Mouse (Mus musculus): ENCODE results near the gene Hist3h2ba. TPM values are rescaled to one million over a fixed set of nuclear protein-coding genes. Genes with fewer than 3 reads are reported as not detected.
A peak's percentile ranks its signal among the peaks of the same experiment; 100 is the strongest.

The Hist3h2ba gene
- polyA plus RNA-seq (2014; fragmentation: Nextera tagmentation; extraction: Ambion mirVana) = 108 and 114 TPM in 2 replicates

DNA sequence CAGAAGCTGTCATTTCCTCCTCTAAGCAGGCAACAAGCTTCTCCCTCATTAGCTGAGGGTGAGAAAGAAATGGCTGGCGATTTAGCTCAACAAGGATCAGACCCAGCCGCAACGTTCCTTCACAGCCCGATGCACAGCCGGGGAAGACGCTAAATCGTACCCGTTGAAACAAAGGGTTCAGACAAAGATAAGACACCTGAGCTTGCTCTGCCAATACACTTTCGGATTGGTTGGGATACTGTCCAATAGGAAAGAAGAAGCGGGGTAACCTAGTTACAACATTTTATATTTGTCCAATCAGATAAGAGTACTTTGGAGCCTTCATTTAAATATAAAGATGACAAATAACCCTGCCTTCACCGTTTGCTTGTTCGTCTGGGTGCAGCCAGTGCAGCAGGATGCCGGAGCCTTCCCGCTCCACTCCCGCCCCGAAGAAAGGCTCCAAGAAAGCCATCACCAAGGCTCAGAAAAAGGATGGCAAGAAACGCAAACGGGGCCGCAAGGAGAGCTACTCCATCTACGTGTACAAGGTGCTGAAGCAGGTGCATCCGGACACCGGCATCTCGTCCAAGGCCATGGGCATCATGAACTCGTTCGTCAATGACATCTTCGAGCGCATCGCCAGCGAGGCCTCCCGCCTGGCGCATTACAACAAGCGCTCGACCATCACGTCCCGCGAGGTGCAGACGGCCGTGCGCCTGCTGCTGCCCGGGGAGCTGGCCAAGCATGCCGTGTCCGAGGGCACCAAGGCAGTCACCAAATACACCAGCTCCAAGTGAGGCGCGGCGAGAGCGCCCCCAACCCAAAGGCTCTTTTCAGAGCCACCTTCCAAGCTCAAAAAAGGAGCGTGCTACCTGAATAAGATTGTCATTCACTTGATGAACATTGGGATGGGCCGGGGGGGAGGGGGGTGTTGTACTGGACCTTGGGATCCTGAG is at the start of gene Hist3h2ba:
TSS of gene Hist3h2ba (plus strand) at position 379 of the 938 bp plus-strand sequence.
- Histone ChIP-seq H3K9me3 (ENCODE audit: control insufficient read depth, low read length) (no peaks in the 10 kb centered on the region), H3K4me2 (replicated peaks; ENCODE audit: low read depth, low read length) (peak within 1 kb of the TSS; percentile 68), H3K9ac (ENCODE audit: low read depth, low read length) (peak within 1 kb of the TSS; percentile 93), H3K27ac (ENCODE audit: low read depth, low read length) (peak within 1 kb of the TSS; percentile 97), H3K27me3 (ENCODE audit: control insufficient read depth, insufficient read depth, low read length) (no peaks in the 10 kb centered on the region), H3K4me1 (replicated peaks; ENCODE audit: control insufficient read depth, insufficient read depth, low read length) (no peaks in the 10 kb centered on the region), H3K4me3 (ENCODE audit: low read depth, low read length) (peak within 1 kb of the TSS; percentile 55), H3K36me3 (ENCODE audit: control insufficient read depth, insufficient read depth, low read length) (no peaks in the 10 kb centered on the region)
- ATAC-seq (ENCODE audit: low FRiP score) = peak; percentile 93
- DNase-seq (ENCODE audit: low spot score) = peak; percentile 83
- under 1% methylated on average over 48 of the region's 48 CpGs for WGBS

GRCm38 (mm10) chr11:58901080-58901479 is 47.6 kb upstream of the Hist3h2ba start:
- no peaks in the 10 kb centered on the region for H3K4me1 ChIP-seq (replicated peaks; ENCODE audit: control insufficient read depth, insufficient read depth, low read length)
- H3K27ac ChIP-seq (ENCODE audit: low read depth, low read length) = no peak overlapping the region
- no peak overlapping the region for H3K9ac ChIP-seq (ENCODE audit: low read depth, low read length)
- no peak overlapping the region for H3K4me2 ChIP-seq (replicated peaks; ENCODE audit: low read depth, low read length)
- DNase-seq (ENCODE audit: low spot score) (no peak), ATAC-seq (ENCODE audit: low FRiP score) (no peak)
- H3K4me3 ChIP-seq (ENCODE audit: low read depth, low read length) = no peak overlapping the region
- no peaks in the 10 kb centered on the region for H3K27me3 ChIP-seq (ENCODE audit: control insufficient read depth, insufficient read depth, low read length)
- peaks cover 4% of the 10 kb centered on the region; the same call in 1 of the 2 replicates for H3K36me3 ChIP-seq (ENCODE audit: control insufficient read depth, insufficient read depth, low read length)
- H3K9me3 ChIP-seq (ENCODE audit: control insufficient read depth, low read length) = no peaks in the 10 kb centered on the region

- Histone ChIP-seq H3K4me1 (replicated peaks; ENCODE audit: control insufficient read depth, insufficient read depth, low read length) (no peaks in the 10 kb centered on the region), H3K36me3 (ENCODE audit: control insufficient read depth, insufficient read depth, low read length) (peaks cover 4% of the 10 kb centered on the region; the same call in 1 of the 2 replicates), H3K4me2 (replicated peaks; ENCODE audit: low read depth, low read length) (peak within 1 kb of the TSS; percentile 87), H3K4me3 (ENCODE audit: low read depth, low read length) (peak within 1 kb of the TSS; percentile 79), H3K9me3 (ENCODE audit: control insufficient read depth, low read length) (no peaks in the 10 kb centered on the region), H3K27ac (ENCODE audit: low read depth, low read length) (peak within 1 kb of the TSS; percentile 56), H3K9ac (ENCODE audit: low read depth, low read length) (peak within 1 kb of the TSS; percentile 91), H3K27me3 (ENCODE audit: control insufficient read depth, insufficient read depth, low read length) (no peaks in the 10 kb centered on the region)
- peak; percentile 99 for ATAC-seq (ENCODE audit: low FRiP score)
- peak; percentile 95 for DNase-seq (ENCODE audit: low spot score)
- 1% methylated on average over 40 of the region's 40 CpGs for WGBS
These were observed 45.0 kb upstream of the Hist3h2ba start, which contains the start of gene Zfp39 for GRCm38 (mm10) chr11:58903511-58904409. Gene Zfp39 (minus strand): TSS chr11:58904225.

DNA sequence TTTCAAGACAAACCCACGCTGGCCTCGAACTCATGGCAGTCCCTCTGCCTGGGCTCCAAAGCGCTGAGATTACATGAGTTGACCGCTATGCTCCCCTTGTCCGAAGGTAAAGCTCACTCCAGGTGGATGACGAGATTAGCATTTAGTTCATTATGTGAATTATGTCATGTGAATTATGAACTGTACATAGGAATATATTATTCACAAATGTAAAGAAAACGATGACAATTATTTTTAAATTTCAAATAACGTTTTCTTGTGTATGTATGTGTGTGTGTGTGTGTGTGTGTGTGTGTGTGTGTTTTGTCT is 44.4 kb upstream of the Hist3h2ba start:
- Histone ChIP-seq H3K9ac (ENCODE audit: low read depth, low read length) (no peak overlapping the region), H3K36me3 (ENCODE audit: control insufficient read depth, insufficient read depth, low read length) (peaks cover 4% of the 10 kb centered on the region; the same call in 1 of the 2 replicates), H3K4me3 (ENCODE audit: low read depth, low read length) (peak overlapping the region; percentile 79), H3K27ac (ENCODE audit: low read depth, low read length) (no peak overlapping the region), H3K27me3 (ENCODE audit: control insufficient read depth, insufficient read depth, low read length) (no peaks in the 10 kb centered on the region), H3K4me2 (replicated peaks; ENCODE audit: low read depth, low read length) (peak overlapping the region; percentile 87), H3K9me3 (ENCODE audit: control insufficient read depth, low read length) (no peaks in the 10 kb centered on the region), H3K4me1 (replicated peaks; ENCODE audit: control insufficient read depth, insufficient read depth, low read length) (no peaks in the 10 kb centered on the region)
- DNase-seq (ENCODE audit: low spot score) (no peak), ATAC-seq (ENCODE audit: low FRiP score) (no peak; the same call in 1 of the 2 replicates)
- 6% methylated on average over 8 of the region's 8 CpGs for WGBS

DNA sequence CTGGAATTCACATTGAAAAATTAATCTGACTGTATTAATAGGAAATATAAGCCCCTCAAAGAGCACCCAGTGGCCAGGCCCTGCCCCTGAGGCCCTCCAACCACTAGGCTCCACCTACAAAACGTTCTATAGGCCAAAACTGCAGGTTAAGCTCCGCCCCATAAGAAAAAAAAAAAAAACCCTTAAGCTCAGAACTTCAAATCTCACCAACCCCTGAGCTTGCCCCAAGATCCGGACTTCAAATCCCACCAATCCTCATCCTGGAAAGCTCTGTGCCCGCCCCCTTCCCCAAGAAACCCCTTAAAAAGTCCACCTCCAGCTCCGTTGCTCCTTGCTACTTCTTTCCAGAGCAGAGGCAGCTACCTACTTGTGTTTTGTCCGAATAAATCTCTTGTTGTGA is 43.9 kb upstream of the Hist3h2ba start:
- DNase-seq (ENCODE audit: low spot score) (peak; percentile 28), ATAC-seq (ENCODE audit: low FRiP score) (no peak)
- no peak overlapping the region for H3K4me2 ChIP-seq (replicated peaks; ENCODE audit: low read depth, low read length)
- H3K27ac ChIP-seq (ENCODE audit: low read depth, low read length) = no peak overlapping the region
- no peak overlapping the region for H3K4me3 ChIP-seq (ENCODE audit: low read depth, low read length)
- whole genome bisulfite sequencing = 49% methylated on average over 6 of the region's 6 CpGs
- H3K9ac ChIP-seq (ENCODE audit: low read depth, low read length) = no peak overlapping the region
- H3K9me3 ChIP-seq (ENCODE audit: control insufficient read depth, low read length) = no peaks in the 10 kb centered on the region
- H3K27me3 ChIP-seq (ENCODE audit: control insufficient read depth, insufficient read depth, low read length) = no peaks in the 10 kb centered on the region
- no peaks in the 10 kb centered on the region for H3K4me1 ChIP-seq (replicated peaks; ENCODE audit: control insufficient read depth, insufficient read depth, low read length)
- H3K36me3 ChIP-seq (ENCODE audit: control insufficient read depth, insufficient read depth, low read length) = peaks cover 4% of the 10 kb centered on the region; the same call in 1 of the 2 replicates

- H3K27me3 ChIP-seq (ENCODE audit: control insufficient read depth, insufficient read depth, low read length) = no peaks in the 10 kb centered on the region
- DNase-seq (ENCODE audit: low spot score) (no peak), ATAC-seq (ENCODE audit: low FRiP score) (no peak)
- no peaks in the 10 kb centered on the region for H3K4me1 ChIP-seq (replicated peaks; ENCODE audit: control insufficient read depth, insufficient read depth, low read length)
- H3K4me2 ChIP-seq (replicated peaks; ENCODE audit: low read depth, low read length) = no peak overlapping the region
- H3K9ac ChIP-seq (ENCODE audit: low read depth, low read length) = no peak overlapping the region
- WGBS = 92% methylated on average over 1 of the region's 1 CpGs
- H3K9me3 ChIP-seq (ENCODE audit: control insufficient read depth, low read length) = no peaks in the 10 kb centered on the region
- no peaks in the 10 kb centered on the region for H3K36me3 ChIP-seq (ENCODE audit: control insufficient read depth, insufficient read depth, low read length)
- H3K27ac ChIP-seq (ENCODE audit: low read depth, low read length) = no peak overlapping the region
- H3K4me3 ChIP-seq (ENCODE audit: low read depth, low read length) = no peak overlapping the region
These were observed 34.9 kb upstream of the Hist3h2ba start for GRCm38 (mm10) chr11:58913776-58914175.

DNA sequence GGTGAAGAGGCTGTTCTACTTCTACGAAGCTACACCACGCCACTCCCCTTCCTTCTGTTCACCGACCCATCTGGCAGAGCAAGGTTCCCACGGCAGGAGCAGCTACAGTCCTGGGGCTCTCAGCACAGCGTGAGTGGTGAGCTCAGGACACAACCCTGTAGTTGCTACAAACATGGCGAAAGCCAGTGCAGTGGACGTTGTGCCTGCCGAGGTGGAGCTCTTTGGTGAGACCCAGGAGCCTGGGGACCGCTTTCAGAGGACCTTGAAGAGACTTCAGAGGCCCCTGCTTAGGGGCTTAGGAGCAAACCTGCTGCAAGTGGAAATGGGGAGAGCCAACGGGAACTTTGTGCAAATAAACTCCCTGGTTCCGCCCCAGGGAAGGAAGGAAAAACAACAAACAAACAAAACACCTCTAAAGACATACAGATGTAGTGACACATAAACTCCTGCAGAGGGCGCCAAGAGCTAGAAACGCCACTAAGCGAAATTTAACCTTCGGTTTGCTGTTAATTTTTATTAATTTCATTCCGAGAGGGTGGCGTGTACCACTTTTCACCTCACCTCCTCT is 34.2 kb upstream of the Hist3h2ba start:
- H3K36me3 ChIP-seq (ENCODE audit: control insufficient read depth, insufficient read depth, low read length) = no peaks in the 10 kb centered on the region
- 23% methylated on average over 17 of the region's 17 CpGs for WGBS
- no peaks in the 10 kb centered on the region for H3K9me3 ChIP-seq (ENCODE audit: control insufficient read depth, low read length)
- ATAC-seq (ENCODE audit: low FRiP score) (no peak), DNase-seq (ENCODE audit: low spot score) (peak; percentile 71)
- peak overlapping the region; percentile 55 for H3K9ac ChIP-seq (ENCODE audit: low read depth, low read length)
- no peaks in the 10 kb centered on the region for H3K27me3 ChIP-seq (ENCODE audit: control insufficient read depth, insufficient read depth, low read length)
- peak overlapping the region; percentile 40 for H3K4me2 ChIP-seq (replicated peaks; ENCODE audit: low read depth, low read length)
- no peaks in the 10 kb centered on the region for H3K4me1 ChIP-seq (replicated peaks; ENCODE audit: control insufficient read depth, insufficient read depth, low read length)
- H3K27ac ChIP-seq (ENCODE audit: low read depth, low read length) = no peak overlapping the region
- H3K4me3 ChIP-seq (ENCODE audit: low read depth, low read length) = peak overlapping the region; percentile 21
